Mouse (Mus musculus) skeletal muscle tissue, adult 2 months (tissue): ENCODE measurements around the gene Fancd2.

Experiments
- DNase-seq: peaks from one replicate; pipeline ENCODE4 v3.0.0-alpha.2; 2012; ENCODE audit warnings: low read depth, low spot score

The Fancd2 gene

DNA sequence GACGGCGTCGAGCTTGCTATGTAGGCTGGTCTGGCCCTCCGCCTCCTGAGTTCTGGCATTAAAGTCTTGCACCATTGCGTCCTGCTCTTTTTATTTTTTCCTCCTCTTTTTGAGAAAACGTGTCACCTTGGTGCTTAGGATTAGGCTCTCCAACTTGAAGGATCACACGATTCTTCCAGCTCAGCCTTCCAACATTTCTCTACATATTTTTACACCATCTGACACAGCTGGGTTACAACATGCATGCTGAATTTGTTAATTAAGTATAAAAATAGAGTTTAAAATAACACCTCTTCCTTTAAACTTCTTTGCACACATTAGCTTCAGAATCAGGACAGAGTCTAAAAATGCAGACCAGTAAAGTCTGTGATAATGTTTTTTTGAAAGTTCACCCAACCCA is 77.8 kb downstream of the Fancd2 start:
- no peak for DNase-seq

- DNase-seq: no peak
Measured at GRCm38 (mm10) chr6:113612258-113612969, 80.9 kb downstream of the Fancd2 start.

GRCm38 (mm10) chr6:113614152-113614551 is 82.7 kb downstream of the Fancd2 start:
- DNase-seq: no peak

DNA sequence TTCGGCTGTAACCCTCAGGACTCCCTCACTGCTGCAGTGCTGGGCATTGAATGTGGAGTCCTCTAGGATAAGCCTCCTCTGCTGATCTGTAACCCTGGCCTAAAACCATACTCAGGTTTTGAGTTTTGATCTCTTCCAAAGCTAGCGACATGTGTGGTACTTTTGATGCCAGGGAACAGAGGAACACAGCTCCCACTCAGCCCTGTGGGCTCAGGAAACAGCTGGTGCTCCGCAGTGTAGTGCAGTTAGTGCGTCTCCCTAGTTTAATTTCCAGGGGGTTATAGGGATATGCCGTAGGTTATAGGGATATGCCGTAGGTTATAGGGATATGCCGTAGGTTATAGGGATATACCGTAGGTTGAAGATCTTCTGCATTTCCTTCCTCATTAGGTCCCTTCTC is 83.5 kb downstream of the Fancd2 start:
- DNase-seq: no peak

DNA sequence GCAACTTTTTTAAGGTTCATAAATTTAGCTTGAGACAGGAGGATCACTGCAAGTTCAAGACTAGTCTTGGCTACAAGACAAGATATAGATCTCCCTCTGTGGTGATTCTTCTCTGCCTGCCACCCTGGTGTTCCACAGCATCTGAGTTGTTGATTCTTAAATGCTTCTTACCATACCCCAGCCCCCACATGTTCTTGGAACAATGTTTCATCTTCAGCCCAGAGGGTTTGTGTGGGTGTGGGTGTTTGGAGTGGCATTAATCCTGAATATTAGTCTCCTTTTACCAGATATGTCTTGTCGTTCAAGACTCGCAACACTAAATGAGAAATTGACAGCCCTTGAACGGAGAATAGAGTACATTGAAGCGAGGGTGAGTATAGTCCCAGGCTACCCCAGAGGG is 84.0 kb downstream of the Fancd2 start:
- no peak for DNase-seq

GRCm38 (mm10) chr6:113623386-113623785 is 91.9 kb downstream of the Fancd2 start:
- no peak for DNase-seq

GRCm38 (mm10) chr6:113623941-113624751 is 92.7 kb downstream of the Fancd2 start, which contains the start of gene Vhl:
Gene Vhl (plus strand): TSS chr6:113623959.
- DNase-seq: peak; percentile 88

DNA sequence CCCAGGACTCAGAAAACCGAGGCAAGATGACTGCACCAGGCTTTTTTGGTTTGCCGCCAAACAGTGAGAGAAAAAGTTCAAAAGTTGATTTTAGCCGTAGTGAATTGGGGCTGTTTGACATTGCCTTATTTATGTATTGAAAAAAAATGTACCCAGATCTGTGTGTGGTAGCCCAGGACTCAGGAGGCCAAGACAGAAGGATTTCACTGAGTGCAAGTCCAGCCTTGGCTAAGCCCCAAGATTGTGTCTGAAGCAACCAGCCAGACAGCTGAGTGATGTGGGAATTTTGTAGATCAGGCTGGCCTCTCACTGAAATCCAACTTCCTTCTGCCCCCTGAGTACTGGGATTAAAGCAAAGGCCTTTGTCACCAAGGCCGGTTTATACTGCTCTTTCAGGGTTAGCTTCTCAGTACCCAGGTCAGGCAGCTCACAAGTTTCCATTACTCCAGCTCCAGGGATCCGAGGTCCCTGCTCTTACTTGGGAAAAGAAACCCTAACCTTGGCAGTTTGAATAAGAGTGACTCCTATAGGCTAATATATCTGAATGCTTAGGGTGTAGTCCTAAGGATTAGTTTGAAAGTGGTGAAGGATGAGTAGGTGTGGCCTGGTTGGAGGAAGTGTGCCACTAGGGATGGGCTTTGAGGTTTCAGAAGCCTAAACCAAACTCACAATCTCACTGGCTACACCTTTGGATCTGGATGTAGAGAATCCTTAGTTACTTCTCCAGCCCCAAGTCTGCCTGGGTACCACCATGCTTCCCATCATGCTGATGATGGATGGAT is 93.7 kb downstream of the Fancd2 start:
- no peak for DNase-seq

GRCm38 (mm10) chr6:113630322-113630721 is 98.8 kb downstream of the Fancd2 start:
- DNase-seq: no peak

DNA sequence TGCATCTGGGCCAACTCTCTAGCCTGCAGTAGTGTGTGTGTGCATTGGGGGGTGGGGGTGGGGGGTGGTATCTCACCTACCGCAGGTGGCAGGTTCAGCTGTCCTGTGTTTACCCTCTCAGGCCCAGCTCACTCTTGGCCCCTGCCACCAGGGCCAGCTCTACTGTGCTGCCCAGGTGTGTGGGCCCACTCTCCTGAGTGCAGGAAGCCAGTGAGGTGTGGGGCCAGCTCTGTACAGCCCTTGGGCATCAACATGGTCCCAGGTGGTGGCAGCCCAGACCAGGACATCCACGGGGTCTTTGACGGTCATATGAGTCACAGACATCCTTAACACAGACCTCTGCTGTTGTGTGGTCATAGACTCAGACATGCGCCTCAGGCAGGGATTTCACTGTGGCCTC is 101.4 kb downstream of the Fancd2 start:
- DNase-seq: no peak

GRCm38 (mm10) chr6:113638302-113639040 is 107.0 kb downstream of the Fancd2 start, which contains the start of gene Irak2:
Gene Irak2 (plus strand): TSS chr6:113638467.
- peak; percentile 91 for DNase-seq

DNA sequence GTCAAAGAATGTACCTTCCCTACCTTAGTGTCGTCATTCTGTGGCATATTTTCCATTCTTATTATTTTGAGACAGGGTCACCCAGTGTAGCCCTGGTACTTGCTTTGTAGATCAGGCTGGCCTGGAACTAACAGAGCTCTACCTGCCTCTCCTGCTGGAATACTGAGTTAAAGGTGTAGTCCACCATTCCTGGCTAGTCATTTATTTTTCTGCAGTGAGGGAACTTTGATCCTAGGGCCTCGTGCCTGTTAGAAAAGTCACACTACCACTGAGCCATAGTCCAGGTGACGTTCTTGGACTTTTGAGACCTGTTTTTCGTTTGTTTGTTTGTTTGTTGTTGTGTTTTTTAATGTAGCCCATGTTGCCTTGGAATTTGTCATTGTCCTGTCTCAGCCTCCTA is 107.7 kb downstream of the Fancd2 start:
- no peak for DNase-seq

DNA sequence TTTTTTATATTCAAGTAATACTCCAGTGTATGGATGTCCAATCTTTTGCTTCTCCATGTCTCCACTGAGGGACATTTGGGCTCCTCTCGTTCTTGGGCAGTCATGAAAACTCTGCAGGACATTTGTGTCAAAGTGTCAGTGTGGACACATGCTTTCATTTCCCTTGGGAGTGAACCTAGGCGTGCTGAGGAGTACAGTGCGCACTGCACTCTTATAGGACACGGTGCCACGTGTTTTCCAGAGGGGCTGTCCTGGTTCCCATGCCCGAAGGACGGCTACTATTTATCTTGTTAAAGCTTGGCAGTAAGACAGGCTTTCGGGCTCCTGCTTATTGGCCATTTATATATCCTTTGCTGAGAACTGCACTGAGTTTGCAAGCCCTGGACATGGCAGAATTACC is 111.1 kb downstream of the Fancd2 start:
- no peak for DNase-seq

DNA sequence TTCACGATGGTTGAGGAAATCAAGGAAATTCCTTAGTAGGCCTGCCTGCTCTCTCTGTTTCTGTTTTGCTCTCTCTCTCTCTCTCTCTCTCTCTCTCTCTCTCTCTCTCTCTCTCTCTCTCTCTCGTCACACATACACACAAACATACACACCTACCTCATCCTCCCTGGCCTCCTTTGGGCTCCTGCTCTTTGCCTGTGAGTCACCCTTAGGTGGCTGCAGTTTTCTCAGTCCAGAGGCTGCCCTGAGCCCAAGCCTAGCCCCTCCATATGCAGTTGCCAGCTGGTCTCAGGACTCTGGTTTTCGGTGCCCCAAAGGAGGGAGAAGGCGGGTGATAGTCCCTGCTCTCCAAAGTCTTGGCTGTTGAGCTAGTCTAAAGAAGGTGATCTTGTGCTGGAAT is 111.5 kb downstream of the Fancd2 start:
- no peak for DNase-seq

GRCm38 (mm10) chr6:113643967-113644366 is 112.5 kb downstream of the Fancd2 start:
- no peak for DNase-seq

- peak; percentile 74 for DNase-seq
Measured at GRCm38 (mm10) chr6:113644808-113645207, 113.3 kb downstream of the Fancd2 start.
